Mouse (Mus musculus): ENCODE data around the gene Fosl1.

DNA sequence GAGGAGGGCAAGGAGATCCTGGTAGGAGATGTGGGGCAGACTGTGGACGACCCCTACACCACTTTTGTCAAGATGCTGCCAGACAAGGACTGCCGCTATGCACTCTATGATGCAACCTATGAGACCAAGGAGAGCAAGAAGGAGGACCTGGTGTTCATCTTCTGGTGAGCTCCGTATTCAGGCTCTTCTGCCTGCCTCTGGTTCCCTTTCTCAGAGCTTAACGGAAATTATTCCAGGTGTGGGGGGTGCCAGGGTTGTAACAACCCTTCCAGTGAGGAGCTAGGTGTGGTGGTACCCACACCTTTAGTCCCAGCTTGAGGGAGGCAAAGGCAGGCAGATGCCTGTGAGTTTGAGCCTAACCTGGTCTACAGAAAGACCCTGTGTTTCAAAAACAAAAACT, 45.3 kb downstream of the Fosl1 start:
- TF ChIP-seq CTCF (IDR thresholded peaks at IDR 0.05; ENCODE audit: control insufficient read depth, insufficient read depth, insufficient read length) (no peak), FOSL1 (IDR thresholded peaks at IDR 0.05; ENCODE audit: insufficient read depth, low read length, poor library complexity, severe bottlenecking) (no peak), CEBPB (IDR thresholded peaks at IDR 0.05; ENCODE audit: low read depth) (no peak), MYOD1 (IDR thresholded peaks at IDR 0.05; ENCODE audit: control insufficient read depth, insufficient read length, low read depth) (no peak), MAX (IDR thresholded peaks at IDR 0.05) (no peak), USF1 (IDR thresholded peaks at IDR 0.05; ENCODE audit: low read depth) (no peak), MYOG (IDR thresholded peaks at IDR 0.05; ENCODE audit: control insufficient read depth, extremely low read depth, insufficient read length) (no peak)
